Mouse (Mus musculus) liver, adult 2 months (tissue): ENCODE measurements at regions not wholly inside any gene's neighbourhood (a gene's known extent, or its start where the extent isn't known, plus 50 kb on each side); places are given as distances from the start of the nearest gene placed in this dataset.

Experiments used
- CTCF ChIP-seq: fragments of 200-500 bp; IDR thresholded peaks from 2 replicates; pipeline ENCODE4 v1.5.1; 2011; ENCODE audit warnings: low read depth, low read length, control low read depth
- POLR2A ChIP-seq: fragments of 200-500 bp; IDR thresholded peaks from 2 replicates; pipeline ENCODE4 v1.6.1; 2011; ENCODE audit warnings: low read length, control low read depth; ENCODE audit not compliant: insufficient read depth; ENCODE audit errors: extremely low read depth

DNA sequence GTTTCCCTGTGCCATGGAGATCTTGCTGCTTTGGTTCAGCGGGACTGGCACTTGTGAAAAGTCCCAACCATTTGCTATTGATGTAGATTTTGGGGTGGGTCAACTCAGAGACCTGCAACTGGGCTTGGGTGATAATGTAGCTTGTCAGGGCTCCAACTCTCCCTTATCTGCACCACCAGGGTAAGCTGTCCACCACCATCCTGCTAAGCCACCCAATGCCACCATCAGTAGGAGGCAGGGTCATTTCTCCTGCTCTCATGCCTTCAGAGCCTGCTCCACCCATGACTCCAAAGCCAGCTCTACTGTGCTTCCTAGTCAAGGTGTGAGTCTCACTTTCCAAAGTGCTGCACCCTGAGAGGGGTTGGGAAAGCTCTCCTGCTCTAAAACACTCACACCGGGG is 776.2 kb downstream of the Diaph2 start:
- TF ChIP-seq CTCF (no peak), POLR2A (no peak)
